Mouse (Mus musculus) forebrain, embryonic 13.5 days (tissue): ENCODE measurements around the gene Cttnbp2. TPM values are rescaled to one million over a fixed set of nuclear protein-coding genes. Genes with fewer than 3 reads are reported as not detected.

Experiments used
- ATAC-seq: fragments of 200-750 bp; cut with Nextera tagmentation; 2 replicates; pipeline ENCODE4 v1.8.0; 2017
- H3K27ac ChIP-seq: fragments of 300-500 bp; sonication (generic); 2 replicates; pipeline ENCODE4 v1.5.1; 2015; ENCODE audit warnings: inconsistent platforms, mild to moderate bottlenecking, moderate library complexity
- H3K27me3 ChIP-seq: fragments of 300-500 bp; sonication (generic); 2 replicates; pipeline ENCODE4 v1.6.1; 2015; ENCODE audit warnings: mild to moderate bottlenecking, inconsistent platforms
- H3K36me3 ChIP-seq: fragments of 300-500 bp; sonication (generic); 2 replicates; pipeline ENCODE4 v1.6.1; 2015; ENCODE audit warnings: mild to moderate bottlenecking, inconsistent platforms; ENCODE audit not compliant: poor library complexity, severe bottlenecking
- H3K4me1 ChIP-seq: fragments of 300-500 bp; sonication (generic); 2 replicates; pipeline ENCODE4 v1.6.1; 2015; ENCODE audit warnings: inconsistent platforms
- H3K4me2 ChIP-seq: fragments of 300-500 bp; sonication (generic); 2 replicates; pipeline ENCODE4 v1.6.1; 2015; ENCODE audit warnings: inconsistent platforms, mild to moderate bottlenecking, moderate library complexity
- H3K4me3 ChIP-seq: fragments of 300-500 bp; sonication (generic); 2 replicates; pipeline ENCODE4 v1.5.1; 2015; ENCODE audit warnings: mild to moderate bottlenecking, inconsistent platforms
- H3K9ac ChIP-seq: fragments of 300-500 bp; sonication (generic); 2 replicates; pipeline ENCODE4 v1.6.1; 2015; ENCODE audit warnings: mild to moderate bottlenecking, inconsistent platforms
- H3K9me3 ChIP-seq: fragments of 300-500 bp; sonication (generic); replicated peaks from 2 replicates; pipeline ENCODE4 v1.6.1; 2016; ENCODE audit warnings: inconsistent platforms
- WGBS: fragments of 180-500 bp; shearing (Covaris S2); methylation state at CpG from one replicate; pipeline ENCODE4 v1.1.7; 2015; 5-methylcytosine and 5-hydroxymethylcytosine counted together
- polyA plus RNA-seq: library from polyadenylated mRNA; unstranded; fragments of >200 nt; fragmentation: Nextera tagmentation; extraction: Ambion mirVana; gene quantifications from 2 replicates; pipeline ENCODE4 v1.2.1, GENCODE M21; 2015

Cttnbp2 gene
- polyA plus RNA-seq, 1 experiment from 2014 or later = 59.1 TPM

DNA sequence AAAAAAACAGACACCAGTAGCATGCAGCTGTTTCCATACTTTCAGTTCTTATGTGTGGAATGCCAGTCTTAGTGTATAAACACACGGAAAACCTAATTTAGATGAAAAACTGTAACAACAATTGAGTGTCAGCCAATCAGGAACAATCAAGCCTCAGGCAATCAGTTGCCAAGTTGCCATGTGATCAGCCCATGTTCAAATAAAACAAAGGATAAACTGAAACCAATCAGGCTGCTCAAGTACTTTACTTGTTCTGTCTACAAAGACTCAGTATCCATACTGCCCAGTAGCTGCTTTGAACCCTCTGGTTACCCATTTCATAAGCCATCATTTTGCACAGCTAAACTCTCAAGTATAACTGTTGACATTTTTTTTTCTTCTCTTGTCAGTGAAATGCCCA is 21.7 kb downstream of the Cttnbp2 start:
- H3K36me3 ChIP-seq = peaks cover 8% of the 10 kb centered on the region; the same call in 1 of the 2 replicates
- H3K4me1 ChIP-seq = peaks cover 13% of the 10 kb centered on the region; the same call in 1 of the 2 replicates
- peak; percentile 50 for ATAC-seq
- H3K27me3 ChIP-seq = no peaks in the 10 kb centered on the region
- no peak overlapping the region for H3K27ac ChIP-seq
- WGBS = 35% methylated on average over 1 of the region's 1 CpGs
- H3K9ac ChIP-seq = no peak overlapping the region
- no peaks in the 10 kb centered on the region for H3K9me3 ChIP-seq
- no peak overlapping the region for H3K4me2 ChIP-seq
- H3K4me3 ChIP-seq = no peak overlapping the region

DNA sequence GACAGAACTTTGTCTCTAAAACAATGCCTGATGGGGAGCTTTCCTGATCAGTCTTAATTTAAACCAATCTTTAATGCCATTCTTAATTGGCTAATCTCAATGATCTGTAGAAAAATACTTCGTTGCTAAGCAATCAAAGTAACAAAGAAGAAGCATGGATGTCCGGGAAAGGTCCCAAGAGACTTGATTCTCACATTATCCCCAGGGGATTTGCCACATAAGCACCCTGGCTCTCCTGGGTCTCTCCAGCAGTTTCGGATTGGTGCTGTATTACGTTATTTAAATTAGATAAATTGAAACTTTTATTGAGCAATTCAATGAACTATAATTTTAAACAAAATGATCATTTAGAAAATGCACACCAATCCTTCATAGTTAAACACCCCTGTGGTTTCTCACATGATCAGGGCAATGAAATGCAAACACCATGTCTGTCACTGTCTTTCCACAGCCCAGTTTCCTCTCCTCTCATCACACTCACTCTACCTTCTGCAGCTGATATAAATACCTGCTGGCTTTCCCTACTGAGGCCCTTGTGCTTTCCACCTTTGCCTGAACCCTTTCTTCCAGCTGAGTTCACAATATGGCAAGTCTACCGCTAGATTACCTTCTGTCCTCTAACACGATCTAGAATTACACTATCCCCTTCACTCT is 22.3 kb downstream of the Cttnbp2 start:
- 30% methylated on average over 6 of the region's 6 CpGs for WGBS
- Histone ChIP-seq H3K9me3 (no peaks in the 10 kb centered on the region), H3K36me3 (peaks cover 8% of the 10 kb centered on the region; the same call in 1 of the 2 replicates), H3K4me3 (no peak overlapping the region), H3K27ac (peak overlapping the region; percentile 45; the same call in 1 of the 2 replicates), H3K27me3 (no peaks in the 10 kb centered on the region), H3K9ac (no peak overlapping the region), H3K4me1 (peaks cover 13% of the 10 kb centered on the region; the same call in 1 of the 2 replicates), H3K4me2 (no peak overlapping the region)
- peak; percentile 69 for ATAC-seq

- H3K27ac ChIP-seq = no peak overlapping the region
- no peak for ATAC-seq
- H3K4me1 ChIP-seq = 0 out of 2 replicates have a peak, but pooled peaks cover 3% of the 10 kb centered on the region
- H3K9me3 ChIP-seq = no peaks in the 10 kb centered on the region
- no peak overlapping the region for H3K4me2 ChIP-seq
- H3K9ac ChIP-seq = no peak overlapping the region
- no peak overlapping the region for H3K4me3 ChIP-seq
- no peaks in the 10 kb centered on the region for H3K27me3 ChIP-seq
- H3K36me3 ChIP-seq = peaks cover 19% of the 10 kb centered on the region
These were observed 29.6 kb downstream of the Cttnbp2 start for GRCm38 (mm10) chr6:18485087-18485486.

GRCm38 (mm10) chr6:18484061-18484460 is 30.6 kb downstream of the Cttnbp2 start:
- H3K4me1 ChIP-seq = 0 out of 2 replicates have a peak, but pooled peaks cover 3% of the 10 kb centered on the region
- no peaks in the 10 kb centered on the region for H3K27me3 ChIP-seq
- WGBS = 95% methylated on average over 5 of the region's 5 CpGs
- no peak overlapping the region for H3K9ac ChIP-seq
- no peak overlapping the region for H3K4me2 ChIP-seq
- H3K4me3 ChIP-seq = no peak overlapping the region
- no peak for ATAC-seq
- H3K36me3 ChIP-seq = peaks cover 19% of the 10 kb centered on the region
- H3K27ac ChIP-seq = no peak overlapping the region
- H3K9me3 ChIP-seq = no peaks in the 10 kb centered on the region

- Histone ChIP-seq H3K27ac (no peak overlapping the region), H3K9me3 (no peaks in the 10 kb centered on the region), H3K9ac (no peak overlapping the region), H3K4me2 (no peak overlapping the region), H3K4me1 (0 out of 2 replicates have a peak, but pooled peaks cover 3% of the 10 kb centered on the region), H3K4me3 (no peak overlapping the region), H3K36me3 (peaks cover 22% of the 10 kb centered on the region; the same call in 1 of the 2 replicates), H3K27me3 (no peaks in the 10 kb centered on the region)
- ATAC-seq = no peak
These were observed 32.1 kb downstream of the Cttnbp2 start for GRCm38 (mm10) chr6:18482546-18482945.

DNA sequence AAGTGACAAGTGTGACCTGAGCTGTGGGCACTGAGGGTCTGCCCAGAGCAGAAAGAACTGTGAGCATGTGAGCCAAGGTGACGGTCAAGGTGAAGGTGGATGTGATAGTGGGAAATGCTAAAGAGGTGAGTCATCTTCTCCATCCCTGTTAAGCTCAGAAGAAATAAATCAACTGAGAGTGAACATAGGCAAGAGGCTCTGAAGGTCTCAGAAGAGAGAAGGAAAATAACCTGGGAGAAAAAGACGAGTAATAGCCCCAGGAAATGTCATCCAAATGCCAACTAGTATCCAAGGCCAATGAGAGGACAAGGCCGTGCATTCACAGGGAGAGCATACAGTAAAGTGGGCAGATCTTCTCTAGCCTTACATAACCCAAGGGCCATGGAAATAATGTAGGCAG is 32.9 kb downstream of the Cttnbp2 start:
- Histone ChIP-seq H3K9me3 (no peaks in the 10 kb centered on the region), H3K4me1 (0 out of 2 replicates have a peak, but pooled peaks cover 3% of the 10 kb centered on the region), H3K4me3 (no peak overlapping the region), H3K4me2 (no peak overlapping the region), H3K27ac (no peak overlapping the region), H3K36me3 (peaks cover 22% of the 10 kb centered on the region; the same call in 1 of the 2 replicates), H3K9ac (no peak overlapping the region), H3K27me3 (no peaks in the 10 kb centered on the region)
- 89% methylated on average over 3 of the region's 3 CpGs for WGBS
- ATAC-seq = no peak

DNA sequence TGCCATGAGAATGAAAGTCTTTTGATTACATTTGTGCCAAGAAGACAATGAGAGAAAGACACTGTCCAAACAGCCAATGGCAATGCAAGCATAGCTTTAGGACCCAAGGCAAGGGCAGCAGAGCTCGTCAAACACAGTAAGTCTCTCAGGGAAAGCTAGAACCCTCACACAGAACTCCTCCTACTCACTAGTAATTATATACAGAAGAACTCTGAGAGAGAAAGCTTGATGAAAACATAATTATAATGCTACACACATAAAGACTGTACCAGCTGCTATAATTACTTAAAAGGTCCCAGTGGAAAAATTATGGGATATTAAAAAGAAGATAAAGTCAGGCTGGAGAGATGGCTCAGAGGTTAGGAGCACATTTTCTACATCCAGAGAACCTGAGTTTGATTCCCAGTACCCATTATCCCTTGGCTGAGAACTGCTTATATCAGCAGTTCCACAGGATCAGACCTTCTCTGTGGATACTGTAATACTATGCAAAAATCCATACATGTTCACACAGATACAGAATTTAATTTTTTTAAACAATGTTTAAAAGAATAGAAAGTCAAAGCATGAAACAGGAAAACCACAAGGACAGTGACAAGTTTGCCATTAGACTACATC is 37.2 kb downstream of the Cttnbp2 start:
- H3K4me1 ChIP-seq = no peaks in the 10 kb centered on the region
- no peaks in the 10 kb centered on the region for H3K27me3 ChIP-seq
- no peak overlapping the region for H3K4me3 ChIP-seq
- H3K4me2 ChIP-seq = no peak overlapping the region
- H3K9ac ChIP-seq = no peak overlapping the region
- 0 out of 2 replicates have a peak, but pooled peaks cover 13% of the 10 kb centered on the region for H3K36me3 ChIP-seq
- H3K27ac ChIP-seq = no peak overlapping the region
- no peaks in the 10 kb centered on the region for H3K9me3 ChIP-seq
- ATAC-seq = no peak
- 40% methylated on average over 1 of the region's 1 CpGs for WGBS

- H3K4me3 ChIP-seq = no peak overlapping the region
- H3K27ac ChIP-seq = no peak overlapping the region
- no peaks in the 10 kb centered on the region for H3K4me1 ChIP-seq
- H3K9me3 ChIP-seq = no peaks in the 10 kb centered on the region
- no peak overlapping the region for H3K4me2 ChIP-seq
- H3K36me3 ChIP-seq = 0 out of 2 replicates have a peak, but pooled peaks cover 2% of the 10 kb centered on the region
- no peak for ATAC-seq
- H3K27me3 ChIP-seq = no peaks in the 10 kb centered on the region
- 97% methylated on average over 2 of the region's 2 CpGs for whole genome bisulfite sequencing
- H3K9ac ChIP-seq = no peak overlapping the region
These were observed 39.7 kb downstream of the Cttnbp2 start for GRCm38 (mm10) chr6:18474983-18475382.

- H3K27ac ChIP-seq = no peak overlapping the region
- H3K4me2 ChIP-seq = no peak overlapping the region
- H3K36me3 ChIP-seq = 0 out of 2 replicates have a peak, but pooled peaks cover 2% of the 10 kb centered on the region
- no peak overlapping the region for H3K9ac ChIP-seq
- no peak for ATAC-seq
- no peaks in the 10 kb centered on the region for H3K9me3 ChIP-seq
- H3K4me3 ChIP-seq = no peak overlapping the region
- no peaks in the 10 kb centered on the region for H3K4me1 ChIP-seq
- H3K27me3 ChIP-seq = no peaks in the 10 kb centered on the region
- WGBS = 81% methylated on average over 1 of the region's 1 CpGs
These were observed 40.1 kb downstream of the Cttnbp2 start for GRCm38 (mm10) chr6:18474541-18474940.

- WGBS = 79% methylated on average over 2 of the region's 2 CpGs
- no peaks in the 10 kb centered on the region for H3K27me3 ChIP-seq
- H3K36me3 ChIP-seq = no peaks in the 10 kb centered on the region
- no peaks in the 10 kb centered on the region for H3K9me3 ChIP-seq
- no peak overlapping the region for H3K9ac ChIP-seq
- H3K27ac ChIP-seq = no peak overlapping the region
- no peak for ATAC-seq
- peaks cover 21% of the 10 kb centered on the region for H3K4me1 ChIP-seq
- no peak overlapping the region for H3K4me3 ChIP-seq
- no peak overlapping the region for H3K4me2 ChIP-seq
These were observed 45.4 kb downstream of the Cttnbp2 start for GRCm38 (mm10) chr6:18469206-18469605.

DNA sequence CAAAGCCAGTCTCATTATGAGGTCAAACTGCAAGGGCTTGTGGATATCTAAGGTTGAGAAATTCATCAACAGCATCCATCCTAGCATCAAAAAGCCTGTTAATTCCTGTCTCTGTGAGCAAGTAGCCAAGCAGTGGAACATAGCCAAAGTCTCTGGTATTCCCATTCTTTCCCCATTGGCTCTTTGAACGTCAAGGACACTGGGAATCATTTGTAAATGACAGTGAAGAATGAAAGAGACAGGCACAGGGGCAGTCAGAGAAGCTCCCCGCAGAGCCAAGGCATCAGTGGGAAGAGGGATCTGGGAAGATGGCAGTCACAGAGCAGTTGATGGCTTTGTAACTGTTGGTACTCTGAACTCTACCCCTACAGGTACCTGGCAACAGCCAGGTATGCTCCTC is 46.9 kb downstream of the Cttnbp2 start:
- H3K9me3 ChIP-seq = no peaks in the 10 kb centered on the region
- H3K4me2 ChIP-seq = no peak overlapping the region
- H3K9ac ChIP-seq = no peak overlapping the region
- H3K27ac ChIP-seq = no peak overlapping the region
- no peak for ATAC-seq
- no peaks in the 10 kb centered on the region for H3K36me3 ChIP-seq
- no peaks in the 10 kb centered on the region for H3K27me3 ChIP-seq
- 52% methylated on average over 2 of the region's 2 CpGs for WGBS
- H3K4me3 ChIP-seq = no peak overlapping the region
- H3K4me1 ChIP-seq = peaks cover 21% of the 10 kb centered on the region

GRCm38 (mm10) chr6:18466227-18466626 is 48.4 kb downstream of the Cttnbp2 start:
- H3K27ac ChIP-seq = peak overlapping the region; percentile 62
- H3K9me3 ChIP-seq = no peaks in the 10 kb centered on the region
- H3K4me1 ChIP-seq = peaks cover 21% of the 10 kb centered on the region
- H3K36me3 ChIP-seq = no peaks in the 10 kb centered on the region
- peak; percentile 72 for ATAC-seq
- no peaks in the 10 kb centered on the region for H3K27me3 ChIP-seq
- WGBS = 55% methylated on average over 7 of the region's 7 CpGs
- H3K4me3 ChIP-seq = no peak overlapping the region
- H3K9ac ChIP-seq = no peak overlapping the region
- H3K4me2 ChIP-seq = no peak overlapping the region
